Mouse (Mus musculus): Measurements from ENCODE around the gene Mrgprb5.

DNA sequence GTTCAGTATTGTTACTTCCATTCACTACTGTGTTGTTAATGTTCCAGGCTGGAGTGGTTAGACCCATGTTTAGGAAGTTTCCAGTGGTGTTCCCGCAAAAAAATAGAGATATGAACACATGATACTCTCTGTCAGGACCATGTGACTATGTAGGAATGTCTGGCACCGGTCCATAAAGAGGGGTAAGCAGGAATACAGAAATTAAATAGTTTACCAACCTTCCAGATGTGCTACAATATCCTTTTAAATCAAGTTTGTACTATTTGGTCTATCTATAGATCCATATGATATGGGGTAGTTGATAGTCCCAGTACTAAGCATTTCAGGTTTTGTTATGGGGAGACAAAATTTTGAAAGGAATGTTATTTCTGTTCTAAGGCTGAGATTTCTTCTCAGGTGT, at the start of gene Mrgprb5:
- no peak for TF ChIP-seq GATA1 (IDR thresholded peaks at IDR 0.05; ENCODE audit: borderline replicate concordance, low read length)
- no peak for TF ChIP-seq FLI1 (IDR thresholded peaks at IDR 0.05; ENCODE audit: low read length)
